Mouse (Mus musculus) testis, adult 2 months (tissue): ENCODE results near the gene Srpk3.

Experiments used
- CTCF ChIP-seq: fragments of 200-500 bp; IDR thresholded peaks from 2 replicates; pipeline ENCODE4 v1.5.1; 2012; ENCODE audit warnings: low read depth, mild to moderate bottlenecking, inconsistent platforms, low read length, moderate library complexity; ENCODE audit not compliant: control insufficient read depth, insufficient read depth, insufficient replicate concordance
- POLR2A ChIP-seq: fragments of 200-500 bp; IDR thresholded peaks from 2 replicates; pipeline ENCODE4 v1.6.1; 2012; ENCODE audit warnings: low read depth, mild to moderate bottlenecking, inconsistent platforms, low read length, moderate library complexity; ENCODE audit not compliant: control insufficient read depth

DNA sequence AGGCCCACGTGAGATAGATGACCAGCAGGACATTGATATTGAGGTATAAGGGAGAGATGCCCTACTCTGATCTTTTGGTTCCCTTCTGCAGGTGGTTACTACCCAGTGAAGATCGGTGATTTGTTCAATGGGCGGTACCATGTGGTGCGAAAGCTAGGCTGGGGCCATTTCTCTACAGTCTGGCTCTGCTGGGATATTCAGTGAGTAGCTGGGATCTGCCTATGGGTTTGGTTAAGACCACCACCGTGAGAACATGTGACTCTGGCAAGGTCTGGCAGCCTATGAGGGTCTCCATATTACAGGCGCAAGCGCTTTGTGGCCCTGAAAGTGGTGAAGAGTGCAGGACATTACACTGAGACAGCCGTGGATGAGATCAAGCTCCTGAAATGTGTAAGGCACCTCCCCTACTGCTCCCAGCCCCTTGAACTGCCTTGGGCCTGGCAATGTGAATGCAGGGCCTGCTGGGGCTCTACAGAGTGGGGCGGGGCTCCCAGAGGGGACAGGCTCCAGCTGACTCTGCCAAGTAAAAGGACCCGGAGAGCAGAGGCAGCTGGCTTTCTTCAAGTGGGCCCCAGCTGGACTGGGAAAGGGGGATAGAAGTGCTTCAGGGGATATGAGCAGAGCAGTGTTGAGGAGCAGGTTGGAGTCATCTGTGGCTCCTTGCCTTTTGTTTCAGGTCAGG, 738 bp downstream of the Srpk3 start:
- TF ChIP-seq POLR2A (no peak), CTCF (no peak)
